Mouse (Mus musculus): ENCODE measurements around the gene Slc18a2.

The Slc18a2 gene

DNA sequence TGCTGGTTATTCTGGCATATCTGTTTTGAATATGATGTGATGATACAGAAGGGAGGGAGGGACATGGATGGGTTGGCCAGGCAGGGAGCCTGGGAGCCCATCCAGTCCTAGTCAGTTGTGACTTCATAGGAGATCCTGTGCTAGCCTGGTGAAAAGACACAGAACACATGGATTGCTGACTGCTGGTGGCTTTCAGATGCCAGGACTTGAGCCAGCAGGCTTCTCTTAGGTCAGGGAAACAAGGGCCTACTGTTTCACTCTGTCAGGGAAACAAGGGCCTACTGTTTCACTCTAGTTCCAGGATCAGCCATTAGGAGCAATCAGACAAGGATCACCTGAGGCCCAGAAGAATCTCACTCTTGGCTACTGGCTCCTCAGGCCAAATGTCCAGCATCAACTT lies 20.1 kb downstream of the Slc18a2 start:
- no peak for DNase-seq

DNA sequence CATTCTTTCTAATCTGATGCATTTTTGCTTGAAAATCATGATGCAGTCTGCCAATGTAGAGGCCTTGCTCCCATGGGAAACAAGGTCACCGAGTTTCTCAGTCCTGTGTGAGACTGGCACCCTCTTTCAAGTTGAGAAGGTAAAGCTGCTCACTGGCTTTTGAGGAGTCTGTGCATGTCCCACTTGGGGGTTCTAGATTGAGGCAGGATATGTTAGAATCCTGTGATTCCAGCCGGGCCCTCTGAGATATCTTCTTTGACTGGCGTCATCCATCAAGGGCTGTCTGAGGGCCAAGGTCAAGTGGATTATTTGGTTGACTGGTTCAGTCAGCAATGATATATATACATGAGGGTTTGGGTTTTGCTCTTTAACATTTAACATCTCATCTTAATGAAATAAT lies 21.3 kb downstream of the Slc18a2 start:
- DNase-seq: no peak

DNA sequence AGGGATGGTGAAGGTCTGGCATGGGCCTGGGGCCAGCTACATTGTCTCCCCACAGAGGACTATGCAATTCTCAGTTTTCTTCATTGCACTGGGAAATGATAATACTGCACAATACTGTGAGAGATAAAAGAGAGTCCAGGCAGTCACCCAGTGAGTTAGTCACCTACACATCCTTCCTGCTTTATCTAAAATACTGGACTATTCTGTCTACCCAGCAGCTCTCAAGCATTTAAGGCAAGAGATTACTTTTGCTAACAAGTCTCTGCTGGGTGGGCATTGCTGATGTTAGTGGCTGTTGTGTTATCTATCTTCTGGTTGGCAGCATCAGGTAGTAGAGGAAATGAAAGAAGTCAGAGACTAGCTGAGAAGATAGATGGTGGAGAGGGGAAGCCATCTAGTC lies 28.3 kb downstream of the Slc18a2 start:
- no peak for DNase-seq

DNA sequence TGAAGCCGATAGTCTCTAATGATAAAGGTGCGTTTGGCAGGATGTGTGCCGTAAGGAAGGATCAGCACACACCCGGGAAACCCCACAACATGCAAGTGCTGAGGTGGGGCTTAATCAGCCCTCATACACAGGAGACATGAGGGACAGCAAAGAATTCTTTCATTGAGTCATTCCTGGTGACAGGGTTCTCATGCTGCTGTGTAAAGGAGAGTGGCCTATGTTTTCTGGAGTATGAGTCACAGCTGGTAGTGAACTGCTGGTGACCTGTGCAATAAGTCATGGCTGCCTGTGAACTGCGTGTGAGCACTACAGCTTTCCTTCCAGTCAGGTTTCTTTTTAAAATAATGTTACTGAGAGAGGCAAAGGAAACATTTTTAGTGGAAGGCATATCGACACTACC lies 29.1 kb downstream of the Slc18a2 start:
- no peak for DNase-seq

DNA sequence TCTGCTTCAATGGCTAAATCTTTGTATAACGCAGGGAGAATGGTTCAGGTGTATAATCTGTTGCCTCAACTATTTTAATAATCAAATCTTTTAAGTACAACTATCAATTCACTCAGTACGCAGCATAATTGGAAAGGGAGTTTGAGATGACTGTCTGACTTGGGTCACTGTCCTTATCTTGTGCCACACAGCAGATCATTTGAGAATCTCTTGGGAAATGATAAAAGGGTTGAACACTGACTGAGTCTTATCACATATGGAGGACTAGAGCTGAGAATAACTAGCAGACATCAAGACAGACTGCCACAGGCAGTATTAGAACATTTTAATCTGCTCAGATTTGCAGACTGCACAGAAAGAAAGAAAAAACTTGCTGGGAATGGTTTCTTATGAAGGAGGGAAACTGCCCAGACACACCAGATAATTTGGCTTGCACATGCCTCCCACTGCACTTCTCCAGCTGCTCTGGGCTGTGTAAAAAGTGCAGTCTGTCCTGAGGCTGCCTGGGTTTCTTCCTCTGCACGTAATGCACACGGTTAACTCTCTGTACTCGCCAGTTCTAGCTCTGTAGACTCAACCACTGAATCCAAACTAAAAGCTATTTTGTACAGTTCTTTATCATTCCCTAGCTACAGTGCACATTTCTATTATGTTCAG lies 31.6 kb downstream of the Slc18a2 start:
- DNase-seq: peak; percentile 35

DNA sequence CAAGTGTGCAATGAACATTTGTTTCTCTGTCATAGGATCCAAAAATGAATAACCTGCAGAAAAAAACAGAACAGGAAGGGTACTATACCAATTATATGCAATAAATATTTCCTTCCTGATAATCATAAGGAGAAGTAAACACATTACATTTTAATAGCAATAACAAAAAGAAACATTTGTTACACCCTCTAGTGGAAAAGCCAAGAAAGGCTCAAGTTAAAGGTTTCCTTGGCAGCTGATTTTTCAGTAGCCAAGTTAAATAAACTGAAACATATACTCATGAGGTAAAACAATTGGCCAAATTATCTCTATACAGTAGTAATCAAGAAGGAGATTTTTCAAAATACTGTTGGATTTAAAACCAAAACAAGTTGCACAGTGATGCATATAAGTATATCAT lies 54.6 kb downstream of the Slc18a2 start:
- no peak for DNase-seq

DNA sequence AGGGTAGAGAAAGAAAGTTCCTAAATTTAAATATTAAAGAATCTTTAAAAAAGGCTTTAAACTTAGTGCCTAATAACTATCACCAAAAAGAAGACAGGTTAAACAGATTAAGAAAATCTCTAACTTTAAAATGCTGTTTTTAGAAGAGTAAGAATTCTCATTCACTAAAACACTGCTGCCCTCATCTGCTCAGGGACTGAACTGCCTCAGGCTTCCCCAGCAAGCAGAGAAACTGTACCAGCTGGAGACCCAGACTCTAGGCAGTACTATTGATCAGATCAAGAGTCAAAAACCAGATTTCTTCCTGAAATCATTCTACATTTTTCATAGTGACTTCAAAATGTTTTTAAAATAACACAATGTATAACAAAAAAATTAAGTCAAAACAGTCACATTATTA lies 55.9 kb downstream of the Slc18a2 start:
- peak; percentile 27 for DNase-seq

DNA sequence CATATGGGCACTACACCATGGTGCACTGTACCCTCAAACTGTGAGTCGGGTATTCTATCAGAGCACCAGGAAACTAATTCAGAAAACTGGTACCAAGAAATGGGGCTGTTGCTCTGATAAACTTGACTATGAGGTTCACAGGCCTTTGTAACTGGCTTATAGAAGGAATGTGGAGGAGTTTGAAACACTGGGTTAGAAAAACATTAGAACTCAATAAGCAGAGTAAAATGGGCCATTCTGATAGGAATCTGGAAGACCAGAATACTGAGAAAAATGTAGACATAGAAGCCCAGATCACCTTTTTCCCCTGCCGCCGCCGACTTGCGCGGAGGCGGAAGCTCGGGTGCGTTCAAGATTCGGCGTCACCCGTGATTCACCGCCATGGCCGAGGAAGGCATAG lies 61.3 kb downstream of the Slc18a2 start, which contains the start of gene Rps12-ps3:
Gene Rps12-ps3 (plus strand): TSS at position 301 of the 400 bp plus-strand sequence.
- no peak for DNase-seq

DNA sequence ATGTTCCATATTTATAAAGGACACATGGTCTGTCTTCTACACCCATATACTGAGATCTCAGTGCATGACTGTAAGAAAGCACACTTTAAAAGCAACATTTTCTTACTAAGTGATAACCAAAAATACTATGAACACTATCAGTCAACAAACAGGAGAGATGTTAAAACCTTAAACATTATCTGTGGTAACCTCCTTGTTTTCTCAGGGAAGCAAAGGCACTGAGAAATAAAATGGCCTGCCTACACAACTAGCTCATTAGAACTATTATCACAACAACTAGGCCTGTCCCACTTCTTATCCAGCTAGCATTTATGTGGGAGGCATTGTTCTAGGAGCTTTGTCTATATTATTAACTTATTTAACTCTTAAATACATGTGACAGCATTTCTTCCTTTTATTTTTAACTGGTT lies 70.1 kb downstream of the Slc18a2 start:
- no peak for DNase-seq

DNA sequence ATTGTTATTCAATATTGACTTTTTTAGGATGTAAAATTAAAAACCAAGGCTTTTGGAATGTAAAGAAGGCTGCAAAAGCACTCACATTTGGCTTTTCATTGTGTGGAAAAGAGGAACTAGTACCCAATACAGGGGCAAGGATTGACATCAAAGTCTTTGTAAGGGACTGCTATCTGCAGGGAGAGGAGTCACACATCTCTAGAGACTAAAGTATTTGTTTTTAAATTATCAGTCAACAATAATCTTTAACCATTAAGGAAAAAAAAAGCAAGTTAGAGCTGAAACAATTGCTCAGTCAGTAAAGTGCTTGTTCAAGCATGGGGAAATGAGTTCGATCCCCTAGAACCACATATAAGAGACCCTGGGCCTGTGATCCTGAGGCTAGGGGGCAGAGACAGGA lies 76.0 kb downstream of the Slc18a2 start:
- DNase-seq: no peak

DNA sequence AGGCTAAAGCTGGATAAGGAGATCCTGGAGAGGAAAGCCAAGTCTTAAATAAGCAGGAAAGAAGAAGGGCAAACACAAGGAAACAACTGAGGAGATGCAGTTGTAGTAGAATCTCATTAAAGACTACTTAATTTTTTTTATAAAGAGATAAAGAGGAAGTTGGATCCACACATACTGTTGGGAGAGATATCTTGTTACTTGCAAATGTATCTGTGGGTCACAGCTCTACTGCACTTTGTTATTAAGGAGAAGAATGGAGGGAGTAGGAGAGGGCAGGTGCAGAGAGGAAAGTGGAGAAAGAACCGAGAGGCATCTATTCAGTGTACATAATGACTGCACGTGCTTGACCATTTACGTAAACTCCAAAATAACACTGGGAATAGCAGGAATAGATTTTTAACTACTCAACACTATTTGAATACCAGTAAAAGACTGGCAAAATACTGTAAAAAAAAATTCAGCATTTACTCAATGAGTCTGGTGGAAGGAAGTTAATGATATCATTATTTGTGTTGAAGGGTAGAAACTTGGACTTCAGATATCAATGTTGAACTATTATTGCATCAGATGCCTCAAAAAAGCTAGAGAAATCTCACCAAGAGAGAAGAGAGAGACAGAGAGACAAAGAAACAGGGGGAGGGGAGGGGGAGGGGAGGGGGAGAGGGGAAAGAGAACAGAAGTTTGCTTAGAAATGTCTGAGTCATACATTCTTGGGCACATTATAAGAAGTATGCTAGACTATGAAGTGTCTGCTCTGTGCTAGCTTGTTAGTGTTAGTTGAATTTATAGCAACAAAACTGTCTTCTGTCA lies 77.4 kb downstream of the Slc18a2 start:
- no peak for DNase-seq

DNA sequence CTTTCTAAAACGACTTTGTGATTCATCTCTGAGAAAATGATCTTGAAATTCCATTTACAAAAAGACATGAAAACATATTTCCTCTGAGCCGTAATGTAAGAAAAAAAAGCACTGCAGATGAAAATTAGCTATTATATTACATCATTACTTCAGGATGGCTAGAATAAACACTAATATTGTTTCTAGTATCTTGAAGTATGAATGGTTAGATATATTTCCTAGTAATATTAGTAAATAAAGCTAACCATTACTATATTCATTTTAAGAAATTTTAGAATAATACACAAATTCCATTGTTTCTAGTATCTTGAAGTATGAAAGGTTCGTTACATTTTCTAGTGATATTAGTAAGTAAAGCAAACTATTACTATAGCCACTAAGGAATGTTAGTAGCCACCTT lies 79.2 kb downstream of the Slc18a2 start:
- DNase-seq: no peak

DNA sequence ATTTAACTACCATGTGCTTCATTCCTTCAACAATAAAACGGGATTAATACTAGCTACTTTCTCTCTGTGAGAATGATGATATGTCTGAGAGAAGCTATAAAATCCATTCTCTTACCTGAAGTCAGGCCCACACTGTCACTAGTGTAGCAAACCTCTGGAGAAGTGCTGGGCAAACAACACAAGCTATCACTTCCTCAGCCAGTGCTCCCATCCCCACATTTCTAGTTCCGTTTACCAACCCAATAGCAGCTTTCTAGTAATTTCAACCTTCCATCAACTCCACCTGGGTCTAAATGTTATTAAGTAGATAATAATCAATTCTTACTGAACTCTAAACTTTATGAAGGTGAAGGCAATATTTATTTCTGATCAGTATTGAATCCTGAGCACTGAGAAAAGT lies 82.3 kb downstream of the Slc18a2 start:
- no peak for DNase-seq

DNA sequence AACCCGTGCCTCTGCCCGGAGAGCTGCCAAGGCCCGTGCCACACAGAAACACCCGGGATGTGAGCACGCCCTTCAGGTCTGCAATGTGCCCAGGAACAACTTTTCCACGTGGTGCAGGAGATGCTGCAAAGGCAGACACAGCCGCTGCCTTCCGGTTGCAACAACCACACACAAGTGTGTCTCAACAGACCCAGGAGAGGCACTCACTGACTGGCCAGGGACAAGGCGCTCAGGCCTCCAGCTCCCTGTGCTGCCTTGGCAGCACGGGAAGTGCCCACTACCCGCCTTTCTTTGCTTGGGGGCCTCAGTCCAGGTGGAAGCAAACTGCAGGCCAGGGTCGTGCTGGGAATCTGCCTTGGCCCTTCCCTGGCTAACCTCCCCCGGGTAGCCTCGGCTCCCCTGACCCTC lies 83.6 kb downstream of the Slc18a2 start:
- peak; percentile 23 for DNase-seq

DNA sequence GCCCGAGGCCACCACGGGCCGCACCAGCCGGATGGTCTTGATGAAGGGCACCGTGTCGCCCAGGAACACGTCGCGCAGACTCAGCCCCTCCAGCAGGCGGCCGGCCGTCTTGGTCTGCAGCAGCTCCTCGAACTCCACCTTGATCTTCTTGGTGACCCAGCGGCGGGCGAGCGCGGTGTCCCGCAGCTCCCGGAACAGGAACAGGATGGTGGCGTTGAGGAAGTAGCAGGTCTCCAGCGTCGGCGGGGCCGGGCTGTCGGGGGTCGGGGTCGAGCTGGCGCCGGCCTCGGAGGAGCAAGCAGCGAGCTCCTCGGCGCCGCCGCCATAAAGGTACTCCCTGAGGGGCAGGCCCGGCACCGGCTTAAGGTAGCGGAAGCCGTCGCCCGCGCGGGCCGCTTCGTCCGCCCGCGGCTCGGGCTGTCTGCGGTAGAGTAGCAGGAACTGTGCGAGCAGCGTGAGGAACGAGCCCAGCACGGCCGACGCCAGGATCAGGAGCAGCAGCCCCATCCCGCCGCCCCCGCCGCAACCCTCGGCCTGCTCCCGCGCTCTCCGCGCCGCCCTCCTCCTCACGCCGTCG lies 84.5 kb downstream of the Slc18a2 start:
- DNase-seq: no peak

Data from right cerebral cortex, adult 18-20 months (tissue).